Mouse (Mus musculus) liver, adult 10 weeks (tissue): Measurements from ENCODE around the gene Gm20816. TPM values are rescaled to one million over a fixed set of nuclear protein-coding genes. Genes with fewer than 3 reads are reported as not detected.

Experiments used
- polyA plus RNA-seq: library from polyadenylated mRNA; stranded (reverse); fragments of 350-450 nt; fragmentation: Illumina TruSeq; extraction: RNeasy Lipid Tissue Mini Kit (QIAGEN cat#74804); gene quantifications from one replicate; pipeline ENCODE4 v1.2.3, GENCODE M21; 2014; ENCODE audit warnings: low read depth, low replicate concordance

Gene Gm20816
- polyA plus RNA-seq, result not detected

DNA sequence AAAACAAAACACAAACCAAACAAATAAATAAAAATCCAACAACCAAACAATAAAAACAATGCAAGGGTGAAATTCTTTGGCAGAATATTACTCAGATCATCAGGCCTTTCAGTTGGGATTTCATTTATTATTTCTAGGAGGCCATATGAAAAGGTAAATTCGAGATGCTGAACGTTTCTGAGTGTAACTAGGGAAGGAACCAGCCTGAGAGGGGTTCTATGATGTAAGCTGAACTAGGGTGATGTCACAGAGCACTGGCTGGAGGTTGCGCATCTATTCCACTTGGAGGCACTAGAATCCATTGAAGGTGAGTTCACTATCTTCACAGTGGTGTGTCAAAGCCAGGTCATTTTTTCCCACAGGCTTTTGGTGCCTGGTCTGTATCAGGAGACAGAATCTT lies at the start of gene Gm20816:
Gene Gm20816 (plus strand): TSS at position 301 of the 400 bp plus-strand sequence.

Other genes starting within 250 kb of the Gm20816 start
- not detected for gene Gm20937, start 243.1 kb upstream of the Gm20816 start, polyA plus RNA-seq